In genomic region chr7:133620721-133621120, GRCm38 (mm10) we compare ENCODE assay signal across 9 mouse cellular contexts. TPM values are rescaled to one million over a fixed set of nuclear protein-coding genes. Genes with fewer than 3 reads are reported as not detected.
DNase-seq lines count a peak whose midpoint lies in the region; ATAC-seq and TF ChIP-seq lines count a peak whose summit lies in the region.
"Had no signal": no experiment of that assay in that cellular context is flagged by ENCODE, and none has a peak within 500 bp of the region (broad histone marks: within the 10 kb centered on the region; RNA-seq: fewer than 3 reads in every experiment).

No protein-coding gene starts in this region.

- H3K4me3 ChIP-seq in lung, embryonic 14.5 days (ENCODE audit: low read depth, low read length): no peak overlapping the region
- H3K4me3 ChIP-seq in intestine, embryonic 14.5 days (ENCODE audit: low read depth, low read length): no peak overlapping the region
- H3K4me3 ChIP-seq in neural tube, embryonic 15.5 days (replicated peaks): no peak overlapping the region
- no peak overlapping the region for H3K4me3 ChIP-seq in midbrain, embryonic 15.5 days

- H3K4me1 ChIP-seq in lung, embryonic 14.5 days (ENCODE audit: insufficient read depth): no peaks in the 10 kb centered on the region
- no peaks in the 10 kb centered on the region for H3K4me1 ChIP-seq in intestine, embryonic 14.5 days (replicated peaks; ENCODE audit: control insufficient read depth, insufficient read depth, low read length)
- H3K4me1 ChIP-seq in neural tube, embryonic 15.5 days: peaks cover 9% of the 10 kb centered on the region
- no peaks in the 10 kb centered on the region for H3K4me1 ChIP-seq in midbrain, embryonic 15.5 days

- no peak overlapping the region for H3K27ac ChIP-seq in lung, embryonic 14.5 days (ENCODE audit: low read depth)
- no peak overlapping the region for H3K27ac ChIP-seq in intestine, embryonic 14.5 days (ENCODE audit: low read depth)
- H3K27ac ChIP-seq in neural tube, embryonic 15.5 days (replicated peaks): no peak overlapping the region
- H3K27ac ChIP-seq in midbrain, embryonic 15.5 days: no peak overlapping the region

- DNase-seq in adrenal gland, postnatal 14 days: peak; percentile 47
- no peak for DNase-seq in adrenal gland, adult 8-10 months
- peak; percentile 82 for DNase-seq in lung, embryonic 14.5 days
- DNase-seq in lung, postnatal 4 days: no peak
- peak; percentile 63 for DNase-seq in intestine, embryonic 14.5 days (ENCODE audit: low spot score)
- no peak for DNase-seq in cerebellum, adult 9-10 months

- ATAC-seq in lung, embryonic 14.5 days (ENCODE audit: insufficient read depth): peak; percentile 62; the same call in 1 of the 2 replicates
- no peak for ATAC-seq in intestine, embryonic 14.5 days (replicated peaks; ENCODE audit: low FRiP score, low TSS enrichment, low read depth)
- ATAC-seq in neural tube, embryonic 15.5 days (ENCODE audit: low FRiP score): no peak
- no peak for ATAC-seq in midbrain, embryonic 15.5 days (replicated peaks)

- H3K9ac ChIP-seq in lung, embryonic 14.5 days: no peak overlapping the region
- H3K9ac ChIP-seq in intestine, embryonic 14.5 days (ENCODE audit: low read length): no peak overlapping the region
- 0 out of 2 replicates have a peak overlapping the region, but pooled peaks have one; percentile 7 for H3K9ac ChIP-seq in neural tube, embryonic 15.5 days (replicated peaks)
- no peak overlapping the region for H3K9ac ChIP-seq in midbrain, embryonic 15.5 days

- H3K4me2 ChIP-seq in lung, embryonic 14.5 days: peak overlapping the region; percentile 44; the same call in 1 of the 2 replicates
- H3K4me2 ChIP-seq in intestine, embryonic 14.5 days (ENCODE audit: low read length): peak overlapping the region; percentile 23; the same call in 1 of the 2 replicates
- H3K4me2 ChIP-seq in neural tube, embryonic 15.5 days: peak overlapping the region; percentile 40
- H3K4me2 ChIP-seq in midbrain, embryonic 15.5 days: no peak overlapping the region

- WGBS in lung, embryonic 14.5 days: 33% methylated on average over 11 of the region's 11 CpGs
- WGBS in intestine, embryonic 14.5 days: 29% methylated on average over 11 of the region's 11 CpGs
- WGBS in neural tube, embryonic 15.5 days: 30% methylated on average over 11 of the region's 11 CpGs
- WGBS in midbrain, embryonic 15.5 days: 47% methylated on average over 11 of the region's 11 CpGs

- no peaks in the 10 kb centered on the region for H3K36me3 ChIP-seq in lung, embryonic 14.5 days (ENCODE audit: insufficient read depth)
- no peaks in the 10 kb centered on the region for H3K36me3 ChIP-seq in intestine, embryonic 14.5 days (ENCODE audit: control insufficient read depth, insufficient read depth, low read length)
- H3K36me3 ChIP-seq in neural tube, embryonic 15.5 days: no peaks in the 10 kb centered on the region
- H3K36me3 ChIP-seq in midbrain, embryonic 15.5 days (replicated peaks): no peaks in the 10 kb centered on the region

- peak; percentile 75 for TF ChIP-seq CTCF in lung, embryonic 14.5 days (IDR thresholded peaks at IDR 0.05; ENCODE audit: low read depth)

- no peaks in the 10 kb centered on the region for H3K9me3 ChIP-seq in lung, embryonic 14.5 days (ENCODE audit: low read depth, low read length)
- no peaks in the 10 kb centered on the region for H3K9me3 ChIP-seq in intestine, embryonic 14.5 days (ENCODE audit: control insufficient read depth, low read length)
- no peaks in the 10 kb centered on the region for H3K9me3 ChIP-seq in neural tube, embryonic 15.5 days (replicated peaks)
- no peaks in the 10 kb centered on the region for H3K9me3 ChIP-seq in midbrain, embryonic 15.5 days

- no peaks in the 10 kb centered on the region for H3K27me3 ChIP-seq in lung, embryonic 14.5 days (ENCODE audit: insufficient read depth, low read length)
- H3K27me3 ChIP-seq in intestine, embryonic 14.5 days (replicated peaks; ENCODE audit: control insufficient read depth, insufficient read depth, low read length): no peaks in the 10 kb centered on the region
- H3K27me3 ChIP-seq in neural tube, embryonic 15.5 days (replicated peaks): no peaks in the 10 kb centered on the region
- no peaks in the 10 kb centered on the region for H3K27me3 ChIP-seq in midbrain, embryonic 15.5 days (replicated peaks)

RNA-seq across cellular contexts. Expression of gene Edrf1, which starts 16.6 kb away (rescaled TPM):
- 16.0 TPM in 2 replicates for total RNA-seq in adrenal gland, postnatal 14 days (2021)
- total RNA-seq in adrenal gland, adult 8-10 months (2022): 10 to 100 TPM; 17.2 to 27.1 (median 19.8) TPM
- 22.8 and 25.0 TPM in 2 replicates for polyA plus RNA-seq in lung, embryonic 14.5 days (2014; fragmentation: Nextera tagmentation; extraction: Ambion mirVana)
- polyA plus RNA-seq in intestine, embryonic 14.5 days (2014; fragmentation: Nextera tagmentation; extraction: Ambion mirVana): 17.9 and 24.9 TPM in 2 replicates
- 14.5 and 17.8 TPM in 2 replicates for polyA plus RNA-seq in neural tube, embryonic 15.5 days (2015; fragmentation: Nextera tagmentation; extraction: Ambion mirVana)
- 20.4 and 20.5 TPM in 2 replicates for polyA plus RNA-seq in midbrain, embryonic 15.5 days (2015; fragmentation: Nextera tagmentation; extraction: Ambion mirVana)

RNA-seq across cellular contexts. Expression of gene Tex36, which starts 18.8 kb away (rescaled TPM):
- total RNA-seq in adrenal gland, postnatal 14 days (2021): not detected in 2 replicates
- total RNA-seq in adrenal gland, adult 8-10 months (2022): not detected
- 0.32 TPM in 1 of 2 replicates, not detected in the other for polyA plus RNA-seq in lung, embryonic 14.5 days (2014; fragmentation: Nextera tagmentation; extraction: Ambion mirVana)
- polyA plus RNA-seq in intestine, embryonic 14.5 days (2014; fragmentation: Nextera tagmentation; extraction: Ambion mirVana): not detected in 2 replicates
- polyA plus RNA-seq in neural tube, embryonic 15.5 days (2015; fragmentation: Nextera tagmentation; extraction: Ambion mirVana): not detected in 2 replicates
- 0.18 TPM in 1 of 2 replicates, not detected in the other for polyA plus RNA-seq in midbrain, embryonic 15.5 days (2015; fragmentation: Nextera tagmentation; extraction: Ambion mirVana)
- polyA plus RNA-seq: frontal cortex, adult 2 months had no signal

RNA-seq across cellular contexts. Expression of gene Mmp21, which starts 59.1 kb away (rescaled TPM):
- not detected in 2 replicates for total RNA-seq in adrenal gland, postnatal 14 days (2021)
- total RNA-seq in adrenal gland, adult 8-10 months (2022): not detected
- polyA plus RNA-seq in lung, embryonic 14.5 days (2014; fragmentation: Nextera tagmentation; extraction: Ambion mirVana): 0.11 and 0.14 TPM in 2 replicates
- not detected in 2 replicates for polyA plus RNA-seq in intestine, embryonic 14.5 days (2014; fragmentation: Nextera tagmentation; extraction: Ambion mirVana)
- not detected in 2 replicates for polyA plus RNA-seq in neural tube, embryonic 15.5 days (2015; fragmentation: Nextera tagmentation; extraction: Ambion mirVana)
- polyA plus RNA-seq in midbrain, embryonic 15.5 days (2015; fragmentation: Nextera tagmentation; extraction: Ambion mirVana): 0.14 TPM in 2 replicates

Comparison
In these comparisons a context has a peak if more than half of its experiments do, and no peak if none do; other contexts are left out.
1. DNase-seq: peak in adrenal gland, postnatal 14 days (single experiment), lung, embryonic 14.5 days (single experiment) and intestine, embryonic 14.5 days (single experiment); none in adrenal gland, adult 8-10 months (single experiment), lung, postnatal 4 days (0 of 2) and cerebellum, adult 9-10 months (single experiment).